Mouse (Mus musculus) mature B cell (primary cell): ENCODE measurements around the gene Klhl2.

Experiments used
- in situ Hi-C: fragments of 300-500 bp; cut with MboI; formaldehyde crosslinking; loops from 2 replicates; pipeline ENCODE4 v1.14.3; 2019

The Klhl2 gene

DNA sequence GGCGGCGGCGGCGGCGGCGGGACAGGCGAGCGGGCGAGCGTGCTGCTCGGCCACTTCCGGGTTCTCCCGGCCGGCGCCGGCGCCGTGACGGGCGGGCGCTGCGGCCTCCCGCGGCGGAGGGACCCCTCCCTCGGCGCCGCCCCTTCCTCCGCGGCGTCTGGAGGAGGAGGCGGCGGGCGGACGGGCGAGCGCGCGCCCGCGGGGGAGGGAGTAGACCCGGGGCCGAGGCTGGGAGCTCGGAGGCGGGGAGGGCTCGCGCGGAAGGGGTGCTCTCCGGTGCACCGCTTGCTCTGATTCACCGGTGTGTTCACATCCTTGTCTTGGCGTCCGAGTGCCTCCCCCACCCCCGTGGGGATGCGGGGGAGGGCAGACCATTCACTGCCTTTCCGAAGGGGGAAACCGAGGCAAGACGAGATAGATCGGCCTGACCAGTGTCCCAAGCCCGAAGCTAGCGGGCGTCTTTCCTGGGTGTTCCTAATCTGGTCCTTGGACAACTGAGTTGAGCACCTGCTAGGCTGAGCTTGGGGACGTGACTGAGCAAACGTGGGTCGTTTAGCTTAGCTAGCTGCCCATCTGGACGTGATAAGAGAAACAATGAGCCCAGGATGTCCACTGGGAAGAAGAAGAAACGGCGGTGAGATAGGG lies at the start of gene Klhl2:
Gene Klhl2, minus strand, starts transcription at position 121 of the 645 bp plus-strand sequence.
- in situ Hi-C loops: loop anchor here (10.0 kb wide), 1 partner anchor 95 kb away; the partner anchor contains the start of gene Tmem192

- in situ Hi-C loops: no loop called here
Measured at GRCm38 (mm10) chr8:64898710-64899109, 48.9 kb upstream of the Klhl2 start.

- in situ Hi-C loops: no loop called here
Measured at GRCm38 (mm10) chr8:64896731-64897130, 46.9 kb upstream of the Klhl2 start.

- in situ Hi-C loops: no loop called here
Measured at GRCm38 (mm10) chr8:64880619-64881200, 30.9 kb upstream of the Klhl2 start.

- in situ Hi-C loops: no loop called here
Measured at GRCm38 (mm10) chr8:64877630-64878312, 28.0 kb upstream of the Klhl2 start.

GRCm38 (mm10) chr8:64871469-64872165 lies 21.8 kb upstream of the Klhl2 start:
- in situ Hi-C loops: no loop called here

GRCm38 (mm10) chr8:64870218-64870617 lies 20.4 kb upstream of the Klhl2 start:
- in situ Hi-C loops: no loop called here

- in situ Hi-C loops: no loop called here
Measured at GRCm38 (mm10) chr8:64849091-64849896, 523 bp downstream of the Klhl2 start.

DNA sequence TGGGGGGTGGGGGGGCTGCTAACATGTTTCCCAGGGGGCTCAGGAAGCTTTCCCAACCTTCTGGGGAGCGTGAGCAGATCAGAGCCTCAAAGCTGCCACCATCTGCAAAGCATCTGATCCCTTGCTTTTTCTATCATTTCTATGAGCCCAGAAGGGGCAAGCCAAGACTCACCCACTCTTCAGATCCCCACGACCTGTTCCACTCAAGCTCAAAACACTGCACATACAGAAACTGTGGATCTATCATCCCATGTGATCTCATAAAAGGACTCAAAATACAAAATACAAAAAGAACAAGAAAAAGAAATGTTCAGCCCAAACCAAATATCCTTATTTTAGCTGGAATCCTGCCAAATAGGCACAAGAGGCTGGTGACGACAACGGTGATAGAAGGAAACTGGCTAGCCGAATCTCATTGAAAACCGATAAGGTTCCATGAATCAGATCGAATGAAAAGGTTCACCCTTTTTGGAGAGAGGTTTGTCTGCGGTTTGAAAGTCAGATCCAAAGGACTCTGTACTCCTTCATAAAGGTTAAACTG lies 1.5 kb downstream of the Klhl2 start:
- in situ Hi-C loops: no loop called here

DNA sequence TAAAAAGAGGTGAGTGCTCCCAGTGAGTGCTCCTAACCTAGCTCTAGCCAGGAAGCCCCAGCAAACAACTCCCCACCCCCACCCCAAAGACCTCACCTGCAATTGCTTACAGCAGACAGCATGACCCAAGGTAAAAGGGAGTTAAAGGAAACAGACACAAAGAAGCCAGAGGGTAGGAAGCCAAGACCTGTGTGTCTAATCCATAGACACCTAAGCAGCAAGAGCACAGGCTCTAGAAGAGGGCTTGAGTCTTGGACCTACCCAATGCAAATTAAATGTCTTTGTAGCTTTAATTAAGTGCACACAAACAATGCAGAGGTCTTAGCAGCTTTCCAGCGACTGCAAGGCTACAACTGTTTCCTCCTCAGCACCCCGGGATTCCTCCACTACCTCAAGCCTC lies 2.2 kb downstream of the Klhl2 start:
- in situ Hi-C loops: no loop called here

DNA sequence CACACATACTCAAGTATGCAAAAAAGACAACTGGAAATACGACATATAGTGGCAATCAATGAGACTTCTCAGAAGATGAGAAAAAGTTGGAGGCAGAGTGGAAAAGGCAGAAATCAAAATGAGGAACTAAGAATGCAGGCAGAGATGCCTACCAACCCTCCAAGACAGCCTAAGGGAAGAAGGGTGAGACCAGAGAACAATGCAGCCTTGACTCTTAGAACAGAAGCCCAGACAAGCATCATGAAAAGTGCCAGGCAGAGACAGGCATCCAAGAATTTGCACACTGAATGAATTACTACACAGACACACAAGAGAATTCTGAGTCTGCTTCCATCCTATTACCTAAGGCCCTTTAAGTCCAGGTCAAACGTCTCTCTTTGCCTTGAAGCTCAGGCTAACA lies 2.6 kb downstream of the Klhl2 start:
- in situ Hi-C loops: no loop called here

DNA sequence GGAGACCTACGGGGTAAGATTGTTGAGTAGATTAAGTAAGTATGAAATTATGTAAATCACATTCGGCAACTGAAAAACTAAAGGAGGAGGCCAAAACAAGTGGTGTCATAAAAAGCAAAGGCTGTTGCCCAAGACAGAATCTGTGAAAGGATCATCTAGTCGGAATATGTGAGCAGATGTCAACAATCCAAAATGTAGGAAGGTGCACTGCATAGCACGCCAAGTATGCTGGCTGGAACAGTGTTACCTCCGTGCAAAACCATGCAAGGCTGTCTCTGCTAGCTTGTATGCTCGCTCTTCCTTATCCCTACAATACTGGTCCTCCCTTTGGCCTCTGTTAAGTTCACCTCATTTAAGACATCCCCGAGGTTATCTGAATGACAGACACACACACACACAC lies 4.5 kb downstream of the Klhl2 start:
- in situ Hi-C loops: no loop called here

DNA sequence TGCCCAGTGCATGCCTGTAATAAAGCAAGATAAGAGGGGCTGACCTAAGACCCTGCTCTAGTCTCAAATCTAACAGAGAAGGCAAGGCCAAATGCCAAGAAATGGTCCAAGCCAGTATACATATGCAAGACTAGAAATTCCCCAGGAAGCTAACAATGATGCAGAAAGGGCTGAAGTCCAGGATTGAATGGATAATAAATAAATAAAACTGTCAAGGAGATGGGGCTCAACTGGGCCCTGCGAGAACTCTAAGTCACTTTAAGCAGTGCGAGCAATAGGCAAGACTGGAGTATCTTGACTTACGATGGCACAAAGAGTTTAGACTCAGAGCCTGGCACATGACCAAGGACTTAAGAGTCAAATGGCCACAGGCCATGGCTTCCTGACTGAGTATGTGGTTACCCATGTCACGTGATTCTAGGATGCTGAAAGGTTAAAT lies 5.8 kb downstream of the Klhl2 start:
- in situ Hi-C loops: no loop called here

DNA sequence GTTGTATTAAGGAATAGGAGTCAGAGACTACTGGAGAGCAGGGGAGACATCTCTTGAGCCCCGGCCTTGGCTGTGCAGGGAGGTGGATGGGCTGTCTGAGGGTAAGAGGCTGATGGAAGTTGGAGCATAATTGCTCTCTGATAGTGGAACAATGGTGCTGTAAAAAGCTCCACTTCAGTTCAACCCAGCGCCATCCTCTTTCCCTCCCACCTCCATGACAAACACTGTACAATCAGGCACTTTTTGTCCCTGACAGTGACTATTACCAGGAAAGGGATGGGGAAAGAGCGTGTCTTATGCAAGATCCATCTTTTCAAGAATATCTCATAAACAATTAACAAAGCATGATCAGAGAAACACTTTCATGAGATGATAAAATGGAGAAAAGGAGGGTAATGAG lies 6.6 kb downstream of the Klhl2 start:
- in situ Hi-C loops: no loop called here

DNA sequence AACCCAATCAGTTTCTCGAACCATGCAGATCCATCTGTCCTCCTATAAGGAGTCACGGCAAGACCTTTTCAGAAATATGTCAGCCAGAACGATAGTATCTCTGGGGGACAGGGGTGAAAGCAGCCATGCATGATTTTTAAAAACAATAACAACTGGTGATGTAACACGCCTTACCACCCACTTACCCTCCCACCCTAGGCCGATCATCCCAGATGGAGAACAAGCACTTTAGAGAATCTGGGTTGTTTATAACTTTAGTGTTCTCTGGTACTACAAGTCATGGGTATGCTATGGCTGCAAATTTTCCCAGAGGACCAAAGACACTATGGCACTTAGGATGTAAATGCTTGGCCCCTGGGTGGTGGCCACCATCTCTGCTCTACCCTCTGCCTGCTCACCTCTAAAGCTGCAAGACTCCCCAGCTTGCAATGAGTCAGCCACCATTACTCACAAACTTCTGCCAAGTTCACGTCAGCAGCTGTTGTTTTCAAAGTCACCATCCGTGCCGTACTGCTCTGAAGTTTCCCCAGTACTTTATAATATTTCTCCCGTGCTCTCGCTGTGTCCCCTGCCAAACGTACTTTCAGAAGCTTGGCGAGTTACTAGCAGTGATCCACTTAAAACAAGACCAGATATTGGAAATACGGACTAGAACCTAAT lies 7.9 kb downstream of the Klhl2 start:
- in situ Hi-C loops: no loop called here

DNA sequence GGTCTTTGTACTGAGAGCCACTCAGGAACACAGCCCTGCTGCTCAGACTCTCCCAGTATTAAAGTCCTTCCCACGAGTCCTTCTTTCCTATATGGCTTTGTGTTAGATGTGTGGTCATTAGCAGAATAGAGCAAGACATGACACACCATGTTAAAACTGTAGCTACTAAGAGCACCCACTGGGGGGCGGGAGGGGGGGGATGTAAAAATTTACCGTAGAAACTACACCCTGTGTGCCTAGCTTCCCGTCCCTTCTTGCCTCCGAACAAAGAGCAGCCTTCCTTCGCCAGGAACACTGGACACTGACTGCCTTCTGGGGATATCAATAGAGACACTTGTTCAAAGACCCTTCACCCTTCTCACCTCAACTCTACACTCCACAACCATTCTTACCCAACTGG lies 10.2 kb downstream of the Klhl2 start:
- in situ Hi-C loops: no loop called here

DNA sequence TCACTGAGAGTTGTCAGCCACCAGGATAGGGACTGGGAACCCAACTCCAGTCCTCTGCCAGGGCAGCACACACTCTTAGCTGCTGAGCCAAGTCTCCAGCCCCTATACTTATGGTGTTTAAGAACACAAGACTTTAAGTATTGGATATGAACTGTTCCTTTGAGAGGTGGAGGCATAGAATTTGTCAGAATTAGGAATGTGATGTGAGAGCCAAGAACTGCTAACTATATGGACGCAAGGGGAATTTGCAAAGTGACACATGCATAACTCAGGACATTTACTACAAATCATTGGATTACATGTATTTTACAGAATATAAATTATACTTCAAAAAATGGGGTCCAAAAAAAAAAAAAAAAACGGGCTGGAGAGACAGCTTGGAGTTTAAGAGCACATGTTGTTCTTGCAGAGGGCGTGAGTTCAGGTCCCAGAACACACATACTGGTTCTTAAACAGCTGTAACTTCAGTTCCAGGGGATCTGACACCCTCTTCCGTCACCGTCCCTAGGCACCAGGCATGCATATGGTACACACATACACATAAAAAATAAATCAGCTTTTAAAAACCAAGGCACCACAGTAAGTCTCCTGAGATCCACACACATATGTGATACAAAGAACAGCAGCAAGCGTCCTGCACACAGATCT lies 14.2 kb downstream of the Klhl2 start:
- in situ Hi-C loops: no loop called here

DNA sequence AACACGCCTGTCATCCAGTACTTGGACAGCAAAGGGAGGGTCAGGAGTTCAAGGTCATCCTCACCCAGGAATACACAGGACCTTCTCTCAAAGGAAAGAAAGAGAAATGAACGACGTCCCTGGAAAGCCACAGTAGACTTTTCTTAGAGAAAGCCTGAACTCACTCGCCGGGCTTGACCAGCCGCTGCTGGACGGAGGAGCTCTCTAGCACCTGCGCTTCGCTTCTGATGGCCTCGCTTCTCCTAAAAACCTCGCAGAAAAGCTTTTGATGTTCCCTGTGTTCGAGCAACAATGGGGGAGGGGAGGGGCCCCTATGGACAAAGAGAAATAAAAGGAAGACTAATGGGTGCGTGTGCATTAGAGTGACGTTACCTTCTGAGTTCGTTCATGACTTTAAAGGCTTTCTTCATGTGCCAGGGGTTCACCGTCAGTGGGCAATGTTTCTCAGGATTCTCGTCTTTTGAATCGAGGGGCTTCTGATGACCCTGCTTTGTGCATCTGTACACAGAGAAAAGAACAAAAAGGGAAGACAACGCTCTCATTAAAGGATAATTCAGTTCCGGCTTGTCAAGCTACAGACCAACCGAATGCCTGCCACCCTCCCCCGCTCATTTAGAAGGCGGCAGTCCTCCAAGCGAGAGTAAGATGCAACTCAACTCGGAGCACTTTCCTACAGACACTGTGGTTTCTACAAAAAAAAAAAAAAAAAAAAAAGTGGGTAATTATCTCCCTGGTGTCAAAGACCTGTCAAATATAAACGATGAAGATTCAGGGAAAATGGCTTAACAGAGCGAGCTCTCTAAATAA lies 15.5 kb downstream of the Klhl2 start:
- in situ Hi-C loops: no loop called here

DNA sequence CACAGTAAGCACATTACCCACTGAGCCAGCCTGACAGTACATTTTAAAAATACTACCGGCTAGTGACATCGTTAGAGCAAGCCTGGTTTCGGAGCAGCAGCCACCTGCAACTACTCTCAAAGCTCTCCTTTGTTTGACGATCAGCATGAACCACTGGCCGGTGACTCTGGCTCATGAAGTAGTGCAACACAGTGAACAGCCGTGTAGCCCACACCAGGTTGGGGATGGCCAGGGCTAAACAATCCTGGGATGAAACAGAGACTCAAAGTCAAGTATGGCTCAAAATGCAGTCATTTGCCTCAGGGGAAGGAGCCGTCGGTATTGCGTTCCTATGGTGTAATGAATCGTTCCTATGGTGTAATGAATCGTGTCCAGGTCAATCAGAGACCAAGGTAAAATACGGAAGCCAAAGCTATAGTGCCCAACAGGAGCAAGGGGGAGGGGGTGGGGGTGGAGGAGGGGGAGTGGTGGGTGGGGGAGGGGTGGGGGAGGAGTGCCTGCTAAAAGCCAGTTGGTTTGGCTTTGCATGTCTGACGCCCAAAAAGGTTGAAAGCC lies 17.2 kb downstream of the Klhl2 start:
- in situ Hi-C loops: no loop called here
